Mouse (Mus musculus) G1E (cell line): ENCODE measurements around the gene Plp2. TPM values are rescaled to one million over a fixed set of nuclear protein-coding genes. Genes with fewer than 3 reads are reported as not detected.
"Not testable (repeated sequence)": the region's sequence is repeated elsewhere in the genome, so short reads cannot be mapped to it uniquely, and the experiment has no call there.

Source experiments
- ATAC-seq: 2 replicates; pipeline ENCODE4 v1.8.0; 2016; ENCODE audit warnings: mild to moderate bottlenecking; ENCODE audit not compliant: insufficient number of reproducible peaks, poor library complexity, low FRiP score, severe bottlenecking; ENCODE audit errors: extremely low read depth
- DNase-seq: peaks from one replicate; pipeline ENCODE4 v3.0.0; 2012; ENCODE audit warnings: low spot score
- H3K27me3 ChIP-seq: 2 replicates; pipeline ENCODE4 v1.6.1; 2012; ENCODE audit warnings: mild to moderate bottlenecking, low read length, inconsistent platforms; ENCODE audit not compliant: insufficient read depth
- H3K36me3 ChIP-seq: replicated peaks from 2 replicates; pipeline ENCODE3; 2012; ENCODE audit warnings: mild to moderate bottlenecking, inconsistent platforms
- H3K4me1 ChIP-seq: 2 replicates; pipeline ENCODE4 v1.6.1; 2012; ENCODE audit warnings: low read depth, low read length, inconsistent platforms, mixed read lengths; ENCODE audit not compliant: insufficient read depth
- H3K4me3 ChIP-seq: 2 replicates; pipeline ENCODE4 v1.5.1; 2012; ENCODE audit warnings: low read depth, mild to moderate bottlenecking, inconsistent platforms, low read length, moderate library complexity, mixed read lengths
- H3K9me3 ChIP-seq: replicated peaks from 2 replicates; pipeline ENCODE4 v1.6.1; 2012; ENCODE audit warnings: inconsistent platforms
- CTCF ChIP-seq: IDR thresholded peaks from 2 replicates; pipeline ENCODE4 v1.5.1; 2012; ENCODE audit warnings: low read depth, low read length, inconsistent platforms, mixed read lengths
- GATA1 ChIP-seq: IDR thresholded peaks from 2 replicates; pipeline ENCODE4 v1.6.1; 2012; ENCODE audit warnings: borderline replicate concordance, low read length, inconsistent platforms, mixed read lengths
- GATA2 ChIP-seq: IDR thresholded peaks from 2 replicates; pipeline ENCODE4 v1.6.1; 2012; ENCODE audit warnings: low read depth, low read length, inconsistent platforms, borderline replicate concordance
- POLR2AphosphoS5 ChIP-seq: IDR thresholded peaks from 2 replicates; pipeline ENCODE4 v1.6.1; 2012; ENCODE audit warnings: low read depth, low read length, inconsistent platforms; ENCODE audit not compliant: insufficient replicate concordance
- TAL1 ChIP-seq: conservative IDR thresholded peaks from 2 replicates; pipeline ENCODE4 v1.6.1; 2012; ENCODE audit warnings: low read depth, low read length, inconsistent platforms, mixed read lengths
- polyA plus RNA-seq: library from polyadenylated mRNA; stranded (reverse); fragments of >175 nt; gene quantifications from 2 replicates; pipeline ENCODE4 v1.2.3, GENCODE M21; 2012
- total RNA-seq, 2 experiments: library from RNA; stranded (forward) in 1 of 2; stranded (reverse) in 1 of 2; fragments of 200-1000 nt in 1 of 2; fragments of >200 nt in 1 of 2; fragmentation: Nextera tagmentation in 1 of 2; gene quantifications; 2 replicates each; pipeline ENCODE4 v1.2.3; 2014 to 2017

Plp2 gene
- total RNA-seq (2014; fragmentation: Nextera tagmentation): 129 and 156 TPM in 2 replicates
- total RNA-seq (2017): 50.9 and 54.9 TPM in 2 replicates
- polyA plus RNA-seq: 61.2 and 70.2 TPM in 2 replicates

GRCm38 (mm10) chrX:7670921-7671623, at the start of gene Plp2:
Plp2 (minus strand) TSS chrX:7671390.
- H3K36me3 ChIP-seq: peaks cover 28% of the 10 kb centered on the region
- no peaks in the 10 kb centered on the region for H3K27me3 ChIP-seq
- peak within 1 kb of the TSS; percentile 76 for H3K4me3 ChIP-seq
- DNase-seq (no peak), ATAC-seq (no peak)
- H3K4me1 ChIP-seq: peaks cover 51% of the 10 kb centered on the region
- H3K9me3 ChIP-seq: no peaks in the 10 kb centered on the region
- TF ChIP-seq CTCF (no peak), POLR2AphosphoS5 (no peak), GATA1 (no peak), TAL1 (no peak), GATA2 (no peak)

DNA sequence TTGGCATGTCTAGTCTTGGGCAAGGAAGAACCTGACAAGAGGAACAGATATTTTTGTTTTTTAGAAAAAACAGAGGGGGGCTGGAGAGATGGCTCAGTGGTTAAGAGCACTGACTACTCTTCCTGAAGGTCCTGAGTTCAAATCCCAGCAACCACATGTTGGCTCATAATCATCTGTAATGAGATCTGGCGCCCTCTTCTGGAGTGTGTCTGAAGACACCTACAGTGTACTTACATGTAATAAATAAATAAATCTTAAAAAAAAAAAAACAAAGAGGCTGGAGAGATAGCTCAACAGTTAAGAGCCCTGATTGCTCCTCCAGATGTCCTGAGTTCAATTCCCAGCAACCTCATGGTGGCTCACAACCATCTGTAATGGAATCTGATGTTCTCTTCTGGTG, 44.9 kb upstream of the Plp2 start:
- not testable (repeated sequence) for H3K4me1 ChIP-seq, H3K4me3 ChIP-seq, H3K27me3 ChIP-seq, DNase-seq, H3K36me3 ChIP-seq, ATAC-seq, H3K9me3 ChIP-seq

GRCm38 (mm10) chrX:7714135-7714899, 43.1 kb upstream of the Plp2 start, which contains the start of gene Wdr45:
Wdr45 (plus strand) TSS chrX:7714333.
- H3K9me3 ChIP-seq, H3K36me3 ChIP-seq, H3K27me3 ChIP-seq, H3K4me1 ChIP-seq: not testable (repeated sequence)
- peak within 1 kb of the TSS; percentile 64 for H3K4me3 ChIP-seq
- ATAC-seq: peak; percentile 97
- peak; percentile 40 for DNase-seq

GRCm38 (mm10) chrX:7713764-7714134, 42.6 kb upstream of the Plp2 start:
- not testable (repeated sequence) for H3K4me1 ChIP-seq, H3K27me3 ChIP-seq, DNase-seq, ATAC-seq, H3K9me3 ChIP-seq
- Histone ChIP-seq H3K4me3 (peak overlapping the region; percentile 64), H3K36me3 (peaks cover 11% of the 10 kb centered on the region)

- no peaks in the 10 kb centered on the region for H3K27me3 ChIP-seq
- H3K36me3 ChIP-seq: peaks cover 36% of the 10 kb centered on the region
- ATAC-seq (peak; percentile 96), DNase-seq (peak; percentile 46)
- H3K4me1 ChIP-seq: peaks cover 12% of the 10 kb centered on the region
- no peak for TF ChIP-seq CTCF
- no peak for TF ChIP-seq GATA1
- no peak for TF ChIP-seq GATA2
- TF ChIP-seq TAL1: no peak
- no peak for TF ChIP-seq POLR2AphosphoS5
- H3K4me3 ChIP-seq: peak within 1 kb of the TSS; percentile 71
- H3K9me3 ChIP-seq: no peaks in the 10 kb centered on the region
Measured at GRCm38 (mm10) chrX:7696954-7697381, 25.8 kb upstream of the Plp2 start, which contains the start of gene Gpkow. Gpkow (plus strand) TSS chrX:7697131.

DNA sequence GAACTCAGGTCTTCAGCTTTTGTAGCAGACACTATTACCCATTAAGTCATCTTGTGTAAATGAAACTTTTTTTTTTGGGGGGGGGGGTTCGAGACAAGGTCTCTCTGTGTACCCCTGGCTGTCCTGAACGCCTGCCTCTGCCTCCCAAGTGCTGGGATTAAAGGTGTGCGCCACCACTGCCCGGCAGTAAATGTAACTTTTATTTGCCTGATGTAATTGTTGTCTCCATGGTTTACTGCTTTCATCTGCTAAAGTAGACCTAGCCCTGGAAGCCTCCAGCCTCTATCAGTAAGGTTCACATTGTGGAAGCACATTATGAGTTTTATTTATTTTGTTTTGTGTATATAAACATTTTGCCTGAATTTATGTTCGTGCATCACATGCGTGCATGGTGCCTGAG, 25.3 kb upstream of the Plp2 start:
- TF ChIP-seq GATA2 (no peak), TAL1 (no peak), GATA1 (no peak), POLR2AphosphoS5 (no peak), CTCF (no peak)
- H3K4me3 ChIP-seq: peak overlapping the region; percentile 71; the same call in 1 of the 2 replicates
- ATAC-seq: no peak

GRCm38 (mm10) chrX:7692862-7693261, 21.7 kb upstream of the Plp2 start:
- no peak for ATAC-seq
- H3K27me3 ChIP-seq: peaks cover 12% of the 10 kb centered on the region
- DNase-seq: no peak

More for the DNA sequence above, 25.3 kb upstream of the Plp2 start:
- Histone ChIP-seq H3K27me3 (no peaks in the 10 kb centered on the region), H3K36me3 (peaks cover 32% of the 10 kb centered on the region), H3K9me3 (no peaks in the 10 kb centered on the region), H3K4me1 (peaks cover 12% of the 10 kb centered on the region)
- no peak for DNase-seq

More at GRCm38 (mm10) chrX:7692862-7693261, 21.7 kb upstream of the Plp2 start:
- Histone ChIP-seq H3K9me3 (no peaks in the 10 kb centered on the region), H3K36me3 (no peaks in the 10 kb centered on the region), H3K4me3 (no peak overlapping the region), H3K4me1 (peaks cover 2% of the 10 kb centered on the region; the same call in 1 of the 2 replicates)
- TF ChIP-seq TAL1: no peak
- TF ChIP-seq GATA2: no peak
- no peak for TF ChIP-seq CTCF
- no peak for TF ChIP-seq GATA1
- no peak for TF ChIP-seq POLR2AphosphoS5
